Mouse (Mus musculus): ENCODE results near the gene Macrod2.
A peak's percentile ranks its signal among the peaks of the same experiment; 100 is the strongest.

The Macrod2 gene

GRCm38 (mm10) chr2:140395179-140395578 lies at the start of gene Macrod2:
TSS of gene Macrod2 (plus strand) at chr2:140395309.
- DNase-seq (ENCODE audit: extremely low spot score, low read depth, low spot score): peak; percentile 77

DNA sequence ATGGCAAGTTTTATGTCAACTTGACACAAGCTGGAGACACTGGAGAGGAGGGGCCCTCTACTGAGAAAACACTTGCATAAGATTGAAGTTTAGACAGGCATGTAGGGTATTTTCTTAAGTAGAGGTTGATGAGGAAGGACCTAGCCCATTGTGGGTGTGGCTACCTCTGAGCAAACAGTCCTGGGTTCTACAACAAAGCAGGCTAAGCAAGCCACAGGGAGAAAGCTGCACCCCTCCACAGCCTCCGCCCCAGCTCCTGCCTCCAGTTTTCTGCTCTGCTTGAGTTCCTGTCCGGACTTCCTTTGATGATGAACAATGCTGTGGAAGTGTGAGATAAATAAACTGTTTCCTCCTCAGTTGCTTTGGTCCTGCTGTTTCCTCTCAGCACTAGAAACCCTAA lies 35.2 kb upstream of the Macrod2 start:
- DNase-seq (ENCODE audit: extremely low spot score, low read depth, low spot score): no peak

- DNase-seq (ENCODE audit: extremely low spot score, low read depth, low spot score): no peak
Observed at GRCm38 (mm10) chr2:140364804-140365203, 30.3 kb upstream of the Macrod2 start.

DNA sequence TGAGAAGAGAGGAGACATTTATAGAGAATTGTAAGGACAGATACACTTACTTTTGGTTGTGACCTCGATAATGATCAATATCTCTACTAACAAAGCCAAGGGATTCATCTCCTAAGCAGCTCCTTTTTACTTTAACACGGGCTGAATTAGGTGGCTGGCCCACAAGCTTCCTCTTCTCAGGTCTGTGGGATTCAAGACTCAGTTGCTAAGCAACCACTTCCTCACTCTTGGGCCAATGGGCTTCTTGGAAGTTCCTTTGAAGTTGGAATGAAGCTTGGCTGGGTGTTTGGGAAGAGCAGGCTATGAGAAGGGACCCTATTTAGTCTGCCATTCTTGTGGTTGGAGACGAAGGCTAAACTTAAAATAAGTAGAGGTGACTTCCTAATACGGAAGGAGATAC lies 5.6 kb upstream of the Macrod2 start, which contains the start of gene Sel1l2:
Gene Sel1l2 (minus strand): TSS at position 182 of the 400 bp plus-strand sequence.
- no peak for DNase-seq (ENCODE audit: extremely low spot score, low read depth, low spot score)

DNA sequence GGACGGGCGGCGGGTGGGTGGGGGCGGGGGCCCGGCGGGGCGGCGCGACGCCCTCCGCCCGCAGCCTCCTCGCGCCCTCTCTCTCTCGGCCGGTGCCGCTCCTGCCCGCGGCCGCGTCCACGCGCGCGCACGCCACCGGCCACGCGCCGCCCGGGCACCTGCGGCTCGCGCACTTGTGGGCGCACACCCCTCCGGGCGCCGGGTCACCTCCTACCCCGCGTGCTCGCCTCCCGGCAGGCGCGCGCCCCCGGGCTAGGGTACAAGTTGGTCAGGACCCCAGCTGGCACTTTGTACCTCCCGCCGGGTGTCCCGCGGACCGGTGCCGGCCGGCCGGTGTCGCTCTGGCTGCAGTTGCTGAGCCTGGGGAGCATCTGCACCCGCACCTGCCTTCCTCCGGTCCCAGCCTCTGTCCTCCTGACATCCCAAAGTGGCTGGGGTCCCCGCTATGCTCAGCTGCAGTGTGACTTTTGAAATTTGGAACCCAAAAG lies 679 bp downstream of the Macrod2 start:
- no peak for DNase-seq (ENCODE audit: extremely low spot score, low read depth, low spot score)

DNA sequence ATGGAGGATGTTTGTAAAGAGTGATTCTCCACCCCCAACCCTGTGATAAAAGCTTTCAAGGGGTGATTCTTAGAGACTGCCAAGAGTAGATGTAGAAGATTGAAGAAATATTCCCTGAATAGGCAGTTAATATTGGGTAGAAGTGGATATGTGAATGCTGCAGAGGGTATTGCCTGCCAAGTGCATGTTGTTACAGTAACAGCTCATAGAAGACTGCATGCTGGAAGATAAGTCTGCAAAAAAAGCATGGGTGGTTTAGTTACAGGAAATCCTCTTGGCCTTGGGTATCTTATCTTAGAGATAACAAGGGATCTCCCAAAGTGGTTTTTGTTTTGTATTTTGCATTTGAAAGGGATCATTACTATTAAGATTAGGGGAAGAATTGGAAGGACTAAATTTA lies 30.7 kb downstream of the Macrod2 start:
- DNase-seq (ENCODE audit: extremely low spot score, low read depth, low spot score): no peak

- DNase-seq (ENCODE audit: extremely low spot score, low read depth, low spot score): peak; percentile 61
Observed at GRCm38 (mm10) chr2:140427283-140427682, 32.2 kb downstream of the Macrod2 start.

DNA sequence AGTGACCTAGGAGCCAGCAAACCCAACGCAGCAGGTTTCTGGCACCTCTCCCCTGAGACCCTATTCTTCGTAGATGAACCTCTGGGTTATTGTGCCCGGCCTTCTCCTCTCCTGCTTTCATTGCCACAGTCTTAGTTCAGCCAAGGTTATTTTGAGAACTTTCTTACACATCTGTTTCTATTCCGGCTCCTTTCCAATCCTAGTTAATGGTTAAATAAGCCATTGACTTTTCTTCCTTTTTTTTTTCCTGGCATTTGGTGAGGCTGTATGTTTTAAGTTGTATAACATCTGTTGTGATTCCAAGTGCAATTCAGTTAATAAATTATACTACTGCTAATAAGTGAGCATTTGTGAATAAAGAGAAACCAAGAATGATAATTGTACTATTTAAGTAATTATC lies 44.0 kb downstream of the Macrod2 start:
- DNase-seq (ENCODE audit: extremely low spot score, low read depth, low spot score): no peak

DNA sequence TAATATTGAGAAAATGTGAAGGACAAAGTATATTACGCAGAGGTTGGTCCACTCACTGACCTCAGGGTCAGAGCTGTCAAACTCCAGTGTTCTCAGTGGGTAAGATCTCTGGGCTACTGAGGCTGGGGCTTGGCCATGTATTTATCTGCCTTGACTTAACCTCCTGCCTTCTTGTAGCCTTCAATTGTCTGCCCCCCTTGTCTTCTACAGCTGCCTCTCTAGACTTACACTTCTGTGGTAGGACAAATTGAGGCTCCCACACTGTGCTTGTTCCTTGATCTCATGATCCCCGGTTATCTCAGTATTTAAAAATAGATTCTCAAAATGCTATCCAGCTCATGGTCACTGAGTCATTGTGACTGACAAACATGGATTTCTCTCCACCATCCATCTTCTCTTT lies 53.5 kb downstream of the Macrod2 start:
- DNase-seq (ENCODE audit: extremely low spot score, low read depth, low spot score): no peak

DNA sequence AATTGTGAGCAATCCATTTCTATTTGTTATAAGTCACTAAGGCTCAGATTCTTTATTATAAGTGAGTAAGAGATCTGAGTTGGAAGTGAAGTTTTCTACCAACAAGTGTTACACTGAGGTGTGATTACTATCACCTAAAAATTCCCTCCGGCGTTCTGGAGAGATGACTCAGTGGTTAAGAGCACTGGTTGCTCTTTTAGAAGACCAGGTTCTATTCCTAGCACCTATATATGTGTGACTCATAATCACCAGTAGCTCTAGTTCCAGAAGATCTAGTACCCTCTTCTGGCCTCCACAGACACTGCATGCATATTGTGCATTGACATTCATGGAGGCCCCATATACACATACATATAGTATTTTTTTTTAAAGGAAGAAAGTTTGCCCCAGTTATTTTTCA lies 80.7 kb downstream of the Macrod2 start:
- DNase-seq (ENCODE audit: extremely low spot score, low read depth, low spot score): no peak

- no peak for DNase-seq (ENCODE audit: extremely low spot score, low read depth, low spot score)
Observed at GRCm38 (mm10) chr2:140476891-140477290, 81.8 kb downstream of the Macrod2 start.

DNA sequence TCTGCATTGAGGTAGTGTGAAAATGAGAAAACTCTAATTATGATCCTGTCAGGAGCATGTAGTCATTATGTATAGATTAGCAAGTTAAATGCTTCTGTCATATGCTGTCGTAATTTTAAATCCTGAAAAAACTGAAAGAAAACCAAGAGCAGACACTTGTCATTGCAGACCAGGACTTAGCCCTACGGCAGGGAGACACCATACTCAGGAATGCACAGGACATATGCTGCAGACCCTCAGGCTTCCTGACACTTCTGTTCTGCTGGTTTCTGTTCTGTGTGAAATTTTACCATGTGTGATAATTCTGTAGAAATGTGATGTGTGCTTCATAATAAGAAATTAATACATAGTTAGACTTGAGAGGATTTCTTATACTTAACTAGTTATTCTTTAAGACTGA lies 87.5 kb downstream of the Macrod2 start:
- DNase-seq (ENCODE audit: extremely low spot score, low read depth, low spot score): no peak

DNA sequence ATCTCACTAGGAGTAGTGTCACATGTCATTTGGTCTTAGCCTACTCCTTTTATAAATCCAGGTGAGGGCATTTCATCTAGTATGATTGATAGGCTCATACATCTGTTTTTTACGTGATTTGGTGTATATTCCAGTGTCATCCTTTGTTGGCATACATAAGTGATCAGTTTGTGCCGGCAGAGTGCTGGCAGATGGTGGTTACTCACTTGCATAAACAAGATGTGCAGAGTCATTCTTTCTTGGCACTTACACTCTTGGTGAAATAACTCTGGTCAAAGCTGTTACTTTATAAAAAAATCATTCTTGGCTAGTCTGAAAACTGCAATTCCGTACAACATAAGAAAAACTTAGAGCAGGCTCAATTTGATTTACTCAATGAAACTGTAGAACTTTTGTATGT lies 102.6 kb downstream of the Macrod2 start:
- DNase-seq (ENCODE audit: extremely low spot score, low read depth, low spot score): no peak

DNA sequence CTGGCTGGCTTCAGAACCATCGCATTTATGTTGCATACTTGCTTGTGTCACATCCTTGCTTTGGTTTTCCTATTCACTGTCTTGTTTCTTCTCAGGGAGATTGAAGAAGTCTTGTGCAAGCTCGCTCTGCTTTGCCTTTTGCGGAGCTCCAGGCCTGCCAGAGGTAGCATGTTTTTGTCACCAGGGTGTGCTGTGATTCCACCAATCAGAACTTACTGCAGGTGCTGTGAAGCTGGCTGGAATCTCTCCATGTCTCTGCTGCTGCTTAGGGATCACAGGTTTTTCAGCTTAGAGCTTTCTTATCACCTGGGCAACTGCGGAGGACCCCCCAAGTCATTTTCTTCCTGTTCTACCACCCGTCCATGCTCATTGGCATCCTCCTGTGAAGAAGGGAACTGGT lies 105.8 kb downstream of the Macrod2 start:
- peak; percentile 18 for DNase-seq (ENCODE audit: extremely low spot score, low read depth, low spot score)

GRCm38 (mm10) chr2:140521472-140521871 lies 126.4 kb downstream of the Macrod2 start:
- no peak for DNase-seq (ENCODE audit: extremely low spot score, low read depth, low spot score)

GRCm38 (mm10) chr2:140530214-140530613 lies 135.1 kb downstream of the Macrod2 start:
- no peak for DNase-seq (ENCODE audit: extremely low spot score, low read depth, low spot score)

DNA sequence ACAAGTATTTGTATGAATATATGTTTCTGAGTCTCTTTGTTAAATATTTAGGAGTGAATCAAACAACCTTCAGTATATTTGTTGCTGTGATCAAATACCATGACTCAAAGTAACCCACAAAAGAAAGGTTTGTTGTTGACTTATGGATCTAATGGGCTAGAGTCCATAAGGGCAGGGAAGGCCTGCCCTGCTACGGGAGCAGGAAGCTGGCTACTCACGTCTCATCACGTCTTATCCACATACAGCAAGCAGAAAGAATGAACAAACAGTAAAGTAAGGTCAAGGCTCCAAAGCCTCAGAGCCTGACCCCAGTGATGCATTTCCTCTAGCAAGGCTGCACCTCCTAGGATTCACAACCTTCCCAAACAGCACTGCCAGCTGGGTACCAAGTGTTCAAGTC lies 136.9 kb downstream of the Macrod2 start:
- no peak for DNase-seq (ENCODE audit: extremely low spot score, low read depth, low spot score)

GRCm38 (mm10) chr2:140532859-140533519 lies 137.9 kb downstream of the Macrod2 start:
- DNase-seq (ENCODE audit: extremely low spot score, low read depth, low spot score): no peak

GRCm38 (mm10) chr2:140533621-140534020 lies 138.5 kb downstream of the Macrod2 start:
- DNase-seq (ENCODE audit: extremely low spot score, low read depth, low spot score): no peak

DNA sequence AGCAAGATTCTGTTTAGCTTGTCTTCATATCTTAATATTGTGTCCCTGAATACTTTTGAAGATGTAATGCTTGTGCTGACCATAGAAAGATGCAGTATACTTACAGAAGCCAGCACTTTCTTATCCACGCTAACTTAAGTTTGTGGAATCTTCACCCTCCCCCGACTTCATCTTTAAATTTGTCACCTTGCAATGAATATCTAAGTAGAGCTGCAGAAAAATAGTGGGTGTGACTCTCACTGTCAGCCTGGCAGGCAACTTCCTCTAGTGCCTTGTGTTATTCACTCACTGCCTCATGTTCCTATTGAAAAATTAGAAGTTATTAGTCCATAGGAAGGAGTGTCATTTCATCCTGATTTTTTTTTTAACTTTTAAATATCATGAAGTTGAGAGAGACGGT lies 139.5 kb downstream of the Macrod2 start:
- no peak for DNase-seq (ENCODE audit: extremely low spot score, low read depth, low spot score)

DNA sequence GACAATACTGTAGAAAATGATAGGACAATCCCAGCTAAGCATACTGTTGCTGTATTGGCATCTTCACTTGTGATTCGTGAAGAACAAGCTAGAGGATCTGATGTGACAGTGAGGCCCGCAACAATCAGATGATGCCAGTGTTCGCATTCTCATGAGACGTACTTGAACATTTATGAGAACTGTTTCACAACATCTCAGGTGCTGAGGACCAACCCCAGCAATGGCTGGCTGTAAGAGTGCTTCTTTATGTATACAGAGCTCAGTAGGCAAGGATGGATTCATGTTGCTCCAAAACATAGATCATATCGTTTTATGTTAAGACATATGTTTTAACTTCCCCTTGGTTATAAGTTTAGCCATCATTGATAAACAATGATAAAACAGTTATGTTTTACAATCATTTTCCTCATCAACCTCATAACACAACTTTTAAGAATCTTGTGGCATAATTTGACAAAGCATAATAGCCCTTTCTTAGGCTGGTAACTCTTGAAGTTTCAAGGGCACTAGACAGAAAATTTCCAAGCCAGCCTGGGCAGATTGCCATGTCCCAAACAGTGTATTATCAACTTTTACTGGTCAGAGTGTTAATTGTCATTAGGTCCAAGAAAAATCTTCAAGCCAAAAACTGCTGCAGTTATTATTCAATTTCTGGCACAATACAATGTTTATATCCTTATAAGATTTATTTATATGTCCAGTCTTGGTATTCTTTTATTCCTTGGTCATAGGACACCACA lies 140.9 kb downstream of the Macrod2 start:
- DNase-seq (ENCODE audit: extremely low spot score, low read depth, low spot score): no peak

DNA sequence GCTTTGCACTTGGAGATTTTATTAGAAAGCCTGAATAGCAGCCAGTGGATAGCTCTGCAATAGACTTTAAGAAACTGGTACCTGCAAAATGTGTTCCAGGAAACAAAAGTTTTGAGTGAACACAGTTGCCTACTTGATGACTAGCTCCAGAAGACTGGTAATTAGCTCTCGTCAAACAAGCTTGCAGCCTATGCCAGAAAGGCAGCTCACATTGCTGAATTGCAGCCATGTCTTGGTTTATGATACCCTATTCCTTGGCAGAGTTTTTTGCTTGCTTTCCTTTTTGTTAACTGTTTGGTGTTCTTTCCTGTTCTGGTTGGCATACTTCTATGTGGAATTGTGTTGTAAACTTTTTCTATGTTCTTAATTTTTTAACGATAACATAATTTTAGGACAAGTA lies 154.2 kb downstream of the Macrod2 start:
- peak; percentile 10 for DNase-seq (ENCODE audit: extremely low spot score, low read depth, low spot score)

Measured in hindlimb bud, embryonic 11.5 days (tissue).